Mouse (Mus musculus) small intestine, adult 2 months (tissue): ENCODE data around the gene Eri3.

Experiments
- CTCF ChIP-seq: fragments of 200-500 bp; IDR thresholded peaks from 2 replicates; pipeline ENCODE4 v1.5.1; 2012; ENCODE audit warnings: low read depth, mild to moderate bottlenecking, control low read depth, inconsistent platforms, low read length, moderate library complexity, mixed read lengths; ENCODE audit not compliant: insufficient replicate concordance, insufficient read length; ENCODE audit errors: extremely low read depth
- POLR2A ChIP-seq: fragments of 200-500 bp; IDR thresholded peaks from 2 replicates; pipeline ENCODE4 v1.6.1; 2012; ENCODE audit warnings: low read depth, mild to moderate bottlenecking, control low read depth, inconsistent platforms, low read length, moderate library complexity

DNA sequence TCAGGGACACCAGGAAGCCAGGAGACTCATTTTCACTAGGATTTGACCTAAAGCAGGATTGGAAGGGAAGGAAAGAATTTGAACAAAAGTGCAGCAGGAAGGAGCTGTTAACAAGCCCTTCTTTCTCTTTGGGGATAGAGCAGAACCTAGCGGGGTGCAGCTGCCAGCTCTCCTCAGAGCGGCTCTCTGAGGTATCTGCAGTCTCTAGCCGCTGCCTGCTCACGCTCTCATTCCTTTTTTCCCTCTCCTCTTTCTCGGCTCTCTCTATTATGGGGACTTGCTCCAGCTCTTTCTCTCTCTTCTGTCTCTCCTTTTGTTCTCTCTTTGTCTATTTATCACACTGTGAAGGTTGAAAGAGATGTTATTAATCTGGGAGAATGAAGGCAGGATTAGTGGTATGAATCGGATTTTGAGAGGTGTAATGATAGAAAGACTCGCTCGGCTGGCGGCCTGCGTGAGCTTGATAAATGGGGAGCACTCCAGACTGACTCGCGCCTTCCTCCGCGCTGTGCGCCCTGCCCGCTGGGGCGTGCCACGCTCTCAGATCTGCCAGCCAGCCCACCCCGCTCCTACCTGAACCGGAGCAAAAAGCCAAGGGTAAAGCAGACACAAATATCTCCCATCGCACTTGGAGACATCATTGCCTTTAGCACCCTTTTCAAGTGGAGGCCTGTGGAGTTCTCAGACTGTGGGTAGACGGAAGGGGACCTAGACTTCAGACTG, 86.9 kb downstream of the Eri3 start:
- TF ChIP-seq CTCF: no peak
- no peak for TF ChIP-seq POLR2A
